Mouse (Mus musculus) layer of hippocampus, adult 9-11 months (tissue): ENCODE data around the gene Slc2a6.

Source experiments
- DNase-seq: peaks from one replicate; pipeline ENCODE4 v3.0.0; 2022

Slc2a6 gene

DNA sequence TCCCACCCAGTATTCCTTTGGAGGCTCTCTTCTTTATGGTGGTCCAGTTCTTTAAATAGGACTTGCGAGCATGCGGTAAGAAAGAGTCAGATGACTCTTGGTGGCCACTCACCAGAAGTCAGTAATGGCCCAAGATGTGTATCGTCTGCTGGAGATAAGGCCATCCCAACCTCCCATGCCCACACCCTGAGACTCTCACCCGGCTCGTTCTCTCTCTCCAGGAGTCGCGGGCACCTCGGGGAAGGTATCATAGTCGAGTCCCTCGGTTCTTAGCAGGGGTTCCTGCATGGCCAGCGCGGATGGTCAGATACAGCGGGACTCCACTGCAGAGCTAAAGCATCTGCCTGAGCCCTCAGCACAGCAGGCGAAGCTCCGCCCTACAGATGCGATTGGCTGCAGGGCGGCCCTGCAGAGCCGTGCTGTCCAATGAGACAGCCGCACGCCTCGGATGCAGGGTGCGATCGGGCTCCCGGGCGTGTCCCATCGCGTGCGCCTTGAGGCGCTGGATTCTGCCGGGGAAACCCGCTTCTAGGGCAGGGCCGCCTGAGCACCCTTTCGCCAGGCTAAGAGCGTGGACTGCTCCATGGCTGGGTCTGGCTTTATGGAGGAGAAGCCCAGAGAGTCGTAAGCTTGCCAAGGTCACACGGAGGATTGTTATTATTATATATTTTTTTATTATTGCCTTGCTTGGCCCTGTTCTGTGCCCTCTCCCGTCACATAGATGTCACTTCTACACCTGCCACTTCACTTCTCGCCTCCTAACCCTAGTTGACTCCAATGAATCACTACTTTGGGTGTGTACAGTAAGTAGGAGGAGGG, at the start of gene Slc2a6:
Gene Slc2a6 (minus strand): TSS at position 381 of the 819 bp plus-strand sequence.
- peak; percentile 95 for DNase-seq

DNA sequence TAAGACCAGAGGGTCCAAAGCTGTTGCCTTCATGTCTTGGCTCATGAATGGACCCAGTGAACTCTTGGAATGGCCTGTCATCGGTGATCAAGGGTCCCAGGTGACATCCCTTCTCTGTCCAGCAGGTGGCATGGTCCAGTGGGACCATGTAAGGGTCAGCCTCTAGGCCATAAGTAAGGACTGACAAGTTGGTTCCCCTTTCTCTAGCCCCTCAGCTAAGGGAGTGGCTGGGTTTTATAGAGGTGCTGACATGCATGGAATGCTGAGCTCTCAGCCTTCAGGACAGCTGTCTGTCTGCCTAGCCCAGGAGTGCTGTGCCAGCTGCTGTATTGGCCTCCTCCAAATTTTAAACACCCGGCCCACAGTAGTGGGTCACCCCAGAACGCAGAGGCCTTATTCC, 47.7 kb upstream of the Slc2a6 start:
- DNase-seq = peak; percentile 47

DNA sequence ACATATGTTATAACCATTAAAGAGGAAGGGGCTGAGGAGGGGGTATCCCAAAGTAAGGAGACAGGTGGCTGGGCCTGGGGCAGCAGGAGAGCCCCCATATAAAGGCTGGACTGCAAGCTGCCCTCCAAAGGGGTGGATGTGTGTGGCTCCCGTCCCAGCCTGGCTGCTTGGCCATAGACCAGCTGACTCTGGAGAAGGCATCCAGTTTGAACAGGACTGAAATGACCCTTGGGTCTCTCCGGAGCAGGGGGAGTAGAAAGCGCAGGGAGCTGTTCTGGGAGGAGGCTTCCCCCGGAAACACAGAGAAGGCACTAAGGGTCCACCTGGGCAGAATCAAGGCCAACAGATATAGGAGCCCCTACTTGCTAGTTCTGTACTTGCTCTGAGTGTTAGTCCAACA, 47.0 kb upstream of the Slc2a6 start:
- no peak for DNase-seq

DNA sequence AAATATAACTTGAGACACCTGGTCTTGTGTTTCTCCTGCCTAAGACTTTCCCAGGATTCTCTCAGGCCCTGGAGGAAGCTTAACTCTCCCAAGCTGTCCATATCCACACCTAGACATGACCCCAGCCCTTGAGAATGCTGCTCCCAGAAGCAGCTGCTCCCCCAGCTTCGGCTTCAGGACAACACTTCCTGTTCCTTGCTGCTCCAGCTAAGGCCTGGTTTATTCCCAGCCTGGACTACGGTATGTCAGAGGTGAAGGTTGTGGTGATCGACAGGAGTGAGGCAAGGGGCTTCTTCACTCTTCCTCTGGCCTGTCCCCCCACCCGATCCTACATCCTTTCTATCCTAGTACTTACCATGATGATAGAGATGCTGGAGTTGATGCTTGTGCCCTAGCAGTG, 45.6 kb upstream of the Slc2a6 start:
- no peak for DNase-seq

GRCm38 (mm10) chr2:27071978-27072377, 44.2 kb upstream of the Slc2a6 start, which contains the start of gene Mymk:
Gene Mymk (minus strand): TSS chr2:27072179.
- DNase-seq = no peak

DNA sequence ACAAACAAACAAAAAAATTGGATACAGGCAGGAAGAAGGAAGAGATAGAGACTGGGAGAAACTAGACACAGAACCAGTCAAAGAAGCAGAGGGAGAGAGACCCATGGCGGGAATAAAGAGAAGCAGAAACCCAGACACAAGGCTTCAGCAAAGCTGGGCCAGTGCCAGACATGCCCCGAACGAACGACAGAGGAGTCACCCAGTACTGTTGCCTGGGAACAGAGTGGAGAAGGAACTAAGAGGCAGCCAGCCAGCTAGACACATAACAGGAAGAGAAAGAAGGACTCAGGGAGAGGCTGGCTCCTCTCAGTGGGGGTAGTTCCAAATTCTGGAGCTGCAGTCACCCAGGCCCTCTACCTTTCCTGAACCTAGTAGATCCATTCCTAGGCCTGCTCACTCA, 43.3 kb upstream of the Slc2a6 start:
- peak; percentile 95 for DNase-seq

- no peak for DNase-seq
Measured at GRCm38 (mm10) chr2:27070247-27070813, 42.5 kb upstream of the Slc2a6 start.

- DNase-seq = no peak
Measured at GRCm38 (mm10) chr2:27069646-27070045, 41.8 kb upstream of the Slc2a6 start.

- no peak for DNase-seq
Measured at GRCm38 (mm10) chr2:27067996-27068395, 40.2 kb upstream of the Slc2a6 start.

DNA sequence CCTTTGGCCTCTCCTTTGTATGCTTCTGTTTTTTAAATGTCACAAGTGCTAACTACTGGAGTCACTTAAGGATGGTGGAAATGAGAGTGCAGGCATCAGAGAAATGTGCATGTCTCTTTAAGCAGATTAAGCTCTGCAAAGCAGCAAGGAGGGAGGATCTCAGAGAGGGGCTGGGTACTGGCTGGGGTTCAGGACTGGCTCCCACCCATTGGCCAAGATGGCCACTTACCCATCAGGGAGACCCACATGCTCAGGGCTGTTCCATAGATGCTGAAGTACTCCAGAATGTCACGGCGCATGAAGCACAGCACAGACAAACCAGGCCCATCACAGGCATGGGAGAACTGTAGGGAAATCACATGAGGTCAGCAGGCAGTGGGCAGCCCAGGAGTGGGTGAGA, 39.3 kb upstream of the Slc2a6 start:
- no peak for DNase-seq

- no peak for DNase-seq
Measured at GRCm38 (mm10) chr2:27059187-27059586, 31.4 kb upstream of the Slc2a6 start.

DNA sequence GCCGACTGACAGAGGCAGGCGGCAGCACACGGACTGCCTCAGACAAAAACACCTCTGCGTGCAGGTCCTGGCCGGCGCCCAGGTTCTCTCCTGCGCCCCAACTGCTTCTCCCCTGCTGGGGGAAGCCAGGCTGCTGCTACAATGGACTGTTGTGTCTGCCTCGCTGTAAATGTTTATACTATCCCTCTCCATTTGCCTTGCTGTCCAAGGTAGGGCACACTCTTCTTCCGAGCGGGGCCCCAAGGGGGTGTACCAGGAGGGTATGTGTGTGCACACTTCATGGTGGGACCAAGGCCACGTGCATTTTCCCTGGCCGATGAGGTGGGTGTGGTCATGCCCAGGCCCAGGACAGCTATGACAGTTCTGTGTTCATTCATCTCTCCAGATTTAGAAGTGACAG, 31.0 kb upstream of the Slc2a6 start:
- DNase-seq = no peak

DNA sequence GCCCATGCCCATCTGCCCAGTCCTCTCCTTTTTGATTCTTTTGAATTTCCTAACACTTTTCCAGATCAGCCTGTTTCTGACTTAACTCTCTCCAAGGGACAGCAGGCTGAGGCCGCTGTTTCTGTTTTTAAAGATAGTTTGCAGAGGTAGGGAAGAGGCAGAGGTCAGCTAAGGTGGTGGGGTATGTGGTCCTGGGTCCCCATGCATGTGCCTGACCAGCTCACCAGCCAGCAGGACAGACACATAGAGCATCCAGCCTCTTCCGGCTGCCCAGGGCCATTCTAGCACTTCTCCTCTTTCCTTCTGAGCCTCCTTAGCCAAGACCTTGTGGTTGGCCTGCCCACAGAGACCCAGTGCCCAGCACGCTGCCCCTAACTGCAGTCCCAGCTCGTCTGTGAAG, 30.5 kb upstream of the Slc2a6 start:
- DNase-seq = no peak

- no peak for DNase-seq
Measured at GRCm38 (mm10) chr2:27049408-27049807, 21.6 kb upstream of the Slc2a6 start.

DNA sequence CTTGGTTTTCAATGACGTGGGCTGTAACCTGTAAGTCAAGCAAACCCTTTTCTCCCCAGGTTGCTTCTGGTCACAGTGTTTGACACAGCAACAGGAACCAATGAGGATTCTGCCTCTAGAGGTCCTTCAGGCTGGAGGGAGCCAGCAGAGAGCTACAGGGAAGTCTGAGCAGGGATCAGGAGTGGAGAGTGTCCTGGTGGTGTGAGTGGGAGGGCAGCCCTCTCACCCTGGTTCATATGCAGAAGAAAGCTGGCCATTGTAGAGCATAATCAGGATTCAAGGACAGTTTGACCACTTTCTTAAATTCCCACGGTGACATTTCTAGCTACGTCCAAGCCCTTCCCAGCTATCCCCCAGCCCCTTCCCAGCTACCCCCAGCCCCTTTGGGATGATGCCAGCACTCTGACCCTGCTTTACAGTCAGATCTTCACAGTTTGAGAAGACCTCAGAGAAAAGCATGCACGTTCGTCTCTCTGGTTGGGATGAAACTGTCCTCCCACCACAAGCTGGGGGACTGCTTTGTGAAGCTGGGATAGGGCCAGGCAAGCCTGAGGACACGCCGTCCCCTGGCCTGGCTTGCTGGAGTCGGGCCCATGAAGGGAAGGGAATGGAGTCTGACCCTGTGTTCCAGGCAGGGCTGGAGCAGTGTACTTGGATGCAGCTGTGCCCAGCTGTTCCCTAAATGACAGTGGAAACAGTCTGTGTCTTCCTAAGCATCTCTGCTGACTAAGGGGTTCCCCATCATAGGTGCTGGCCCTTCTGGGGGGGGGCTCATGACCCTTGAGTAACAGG, 18.4 kb upstream of the Slc2a6 start:
- no peak for DNase-seq

DNA sequence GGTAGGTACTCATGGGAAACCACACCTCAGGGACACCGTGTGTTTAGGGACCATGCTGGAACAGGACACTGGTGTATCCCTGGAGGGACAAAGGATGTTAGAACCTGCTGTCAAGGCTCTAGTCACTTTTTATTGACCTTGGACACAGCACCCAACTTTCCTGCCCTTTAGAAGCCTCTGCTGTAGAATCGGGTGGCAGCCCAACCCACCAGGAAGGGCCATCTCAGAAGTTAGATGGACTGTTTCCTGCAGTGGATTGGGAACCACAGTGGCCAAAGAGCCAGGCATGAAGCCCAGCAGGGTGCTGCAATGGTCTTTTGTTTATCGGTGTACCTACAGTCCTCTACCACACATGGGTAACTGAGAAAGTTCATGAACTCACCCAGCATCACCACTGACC, 16.8 kb upstream of the Slc2a6 start:
- no peak for DNase-seq

- DNase-seq = no peak
Measured at GRCm38 (mm10) chr2:27044166-27044565, 16.4 kb upstream of the Slc2a6 start.

DNA sequence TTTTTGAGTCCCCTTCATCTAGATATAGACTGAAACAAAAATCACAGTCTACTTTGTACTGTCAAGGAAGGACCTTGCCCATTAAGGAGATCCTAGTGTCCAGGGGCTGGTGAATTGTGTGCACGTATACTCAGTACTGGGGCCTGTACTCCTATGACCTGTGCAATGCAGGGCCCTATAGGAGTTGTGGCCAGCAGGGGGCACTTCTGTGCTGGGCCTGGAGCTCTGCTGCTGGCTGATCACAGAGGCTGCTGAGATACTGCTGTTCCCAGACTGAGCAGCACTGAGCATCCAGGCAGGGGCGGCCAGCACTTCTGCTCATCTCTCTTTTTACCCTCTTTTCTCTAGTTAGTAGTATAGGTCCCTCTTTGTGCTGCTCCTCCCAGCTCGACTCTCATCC, 15.7 kb upstream of the Slc2a6 start:
- DNase-seq = peak; percentile 90

GRCm38 (mm10) chr2:27042131-27042844, 14.5 kb upstream of the Slc2a6 start:
- no peak for DNase-seq

DNA sequence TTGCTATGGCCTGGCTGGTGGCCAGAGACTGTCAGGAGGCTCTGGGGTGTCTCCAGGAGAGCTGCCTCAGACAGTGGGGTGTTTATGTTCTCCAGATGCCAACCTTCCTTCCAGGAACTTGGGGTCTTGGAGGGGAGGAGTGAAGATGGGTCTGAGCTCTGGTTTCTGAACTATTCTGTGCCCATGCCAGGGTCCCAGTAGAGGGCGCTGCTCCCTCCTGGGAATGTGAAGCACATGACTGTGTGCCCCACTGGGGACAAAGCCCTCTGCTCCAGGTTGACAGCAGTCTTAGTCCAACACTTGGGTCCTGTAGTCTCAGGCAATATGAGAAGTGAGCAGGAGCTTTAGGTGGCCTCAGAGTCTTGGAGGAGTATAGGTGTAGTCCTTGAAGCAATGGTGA, 11.5 kb upstream of the Slc2a6 start:
- no peak for DNase-seq

DNA sequence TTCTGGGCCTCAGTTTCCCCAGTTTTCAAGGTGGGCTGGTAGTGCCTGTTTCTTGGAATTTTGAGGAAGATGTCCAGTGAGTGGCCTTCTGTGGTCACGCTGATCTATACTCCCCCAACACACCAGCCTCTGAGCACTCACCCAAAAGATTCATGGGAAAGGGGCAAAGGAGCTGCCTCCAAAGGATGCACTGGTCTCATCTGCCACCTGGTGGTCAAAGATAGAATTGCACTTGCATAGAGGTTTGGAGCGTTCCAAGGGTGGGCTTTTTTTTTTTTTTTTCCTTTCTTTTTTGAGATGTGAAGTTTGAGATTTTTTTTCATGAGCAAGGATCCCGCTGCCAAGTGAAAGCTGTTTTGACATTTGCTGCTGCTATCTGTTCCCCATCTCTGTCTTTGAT, 10.8 kb upstream of the Slc2a6 start:
- DNase-seq = no peak

- no peak for DNase-seq
Measured at GRCm38 (mm10) chr2:27037008-27037407, 9.2 kb upstream of the Slc2a6 start.

DNA sequence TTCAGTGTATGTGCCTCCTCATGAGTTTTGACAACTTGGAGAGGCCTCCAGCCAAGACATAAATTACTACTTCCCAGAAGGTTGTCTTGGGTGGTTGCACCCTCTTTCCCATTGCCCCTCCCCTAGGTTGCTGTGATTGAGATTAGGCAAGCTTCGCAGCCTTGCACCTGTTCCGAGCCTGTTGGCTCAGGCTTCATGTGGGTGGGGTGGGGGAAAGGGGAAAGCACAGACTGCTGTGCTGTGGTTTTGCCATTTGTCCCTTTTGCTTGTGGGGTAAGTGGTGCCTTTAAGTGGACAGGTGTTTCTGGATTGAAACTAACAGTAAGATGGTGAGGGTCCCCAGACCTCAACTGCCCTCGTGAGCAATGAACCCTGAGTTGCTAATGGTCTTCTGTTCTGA, 8.2 kb upstream of the Slc2a6 start:
- no peak for DNase-seq
